ENCODE assay signal across 26 mouse cellular contexts in genomic region chr11:44969011-44969410, GRCm38 (mm10).
"Had no signal": no experiment of that assay in that cellular context is flagged by ENCODE, and none has a peak within 500 bp of the region (broad histone marks: within the 10 kb centered on the region; RNA-seq: fewer than 3 reads in every experiment).

No protein-coding gene starts in this region.

- DNase-seq: forebrain, postnatal 0 days; gastrocnemius, postnatal 14 days; gastrocnemius, postnatal 36 days; heart, adult 18-20 months; heart, postnatal 14 days; heart, postnatal 36 days; kidney, adult 11 months; kidney, adult 2 months; kidney, adult 9 months; kidney, postnatal 14 days; kidney, postnatal 36 days; layer of hippocampus, adult 9-11 months; layer of hippocampus, postnatal 36 days; left cerebral cortex, postnatal 4 days; liver, embryonic 13.5 days had no signal

- H3K27me3 ChIP-seq: heart, embryonic 13.5 days; heart, embryonic 15.5 days; hindbrain, embryonic 13.5 days; hindbrain, embryonic 15.5 days; kidney, embryonic 15.5 days; limb, embryonic 12.5 days; limb, embryonic 15.5 days; liver, embryonic 13.5 days had no signal

- H3K36me3 ChIP-seq: heart, embryonic 13.5 days; heart, embryonic 15.5 days; hindbrain, embryonic 13.5 days; hindbrain, embryonic 15.5 days; kidney, embryonic 15.5 days; limb, embryonic 15.5 days; liver, embryonic 13.5 days had no signal

- H3K27ac ChIP-seq: heart, embryonic 13.5 days; heart, embryonic 15.5 days; hindbrain, embryonic 13.5 days; hindbrain, embryonic 15.5 days; hindbrain, postnatal 0 days; kidney, embryonic 15.5 days; kidney, postnatal 0 days; limb, embryonic 12.5 days; limb, embryonic 15.5 days; liver, embryonic 13.5 days had no signal

- H3K9me3 ChIP-seq: heart, embryonic 13.5 days; heart, embryonic 15.5 days; hindbrain, embryonic 13.5 days; hindbrain, embryonic 15.5 days; kidney, embryonic 15.5 days; limb, embryonic 12.5 days; limb, embryonic 15.5 days; liver, embryonic 13.5 days had no signal

- H3K4me2 ChIP-seq: heart, embryonic 11.5 days; heart, embryonic 13.5 days; heart, embryonic 15.5 days; hindbrain, embryonic 13.5 days; hindbrain, embryonic 15.5 days; kidney, embryonic 15.5 days; limb, embryonic 12.5 days; limb, embryonic 15.5 days; liver, embryonic 13.5 days had no signal

- ATAC-seq: forebrain, postnatal 0 days; hindbrain, postnatal 0 days; intestine, embryonic 16.5 days had no signal

- H3K4me1 ChIP-seq: heart, embryonic 13.5 days; heart, embryonic 15.5 days; hindbrain, embryonic 15.5 days; kidney, embryonic 15.5 days; limb, embryonic 15.5 days; liver, embryonic 13.5 days had no signal

- H3K4me3 ChIP-seq: heart, embryonic 13.5 days; heart, embryonic 15.5 days; hindbrain, embryonic 13.5 days; hindbrain, embryonic 15.5 days; kidney, embryonic 15.5 days; limb, embryonic 12.5 days; limb, embryonic 15.5 days; liver, embryonic 13.5 days had no signal

- H3K9ac ChIP-seq: forebrain, postnatal 0 days; heart, embryonic 13.5 days; heart, embryonic 15.5 days; hindbrain, embryonic 13.5 days; hindbrain, embryonic 15.5 days; kidney, embryonic 15.5 days; limb, embryonic 12.5 days; limb, embryonic 15.5 days; liver, embryonic 13.5 days had no signal
